Mouse (Mus musculus) brain, adult 2 months (tissue): ENCODE data around the gene Ppp1r12b.

Experiments
- DNase-seq: peaks from one replicate; pipeline ENCODE4 v3.0.0; 2011; ENCODE audit warnings: low read depth, low spot score

Ppp1r12b gene

DNA sequence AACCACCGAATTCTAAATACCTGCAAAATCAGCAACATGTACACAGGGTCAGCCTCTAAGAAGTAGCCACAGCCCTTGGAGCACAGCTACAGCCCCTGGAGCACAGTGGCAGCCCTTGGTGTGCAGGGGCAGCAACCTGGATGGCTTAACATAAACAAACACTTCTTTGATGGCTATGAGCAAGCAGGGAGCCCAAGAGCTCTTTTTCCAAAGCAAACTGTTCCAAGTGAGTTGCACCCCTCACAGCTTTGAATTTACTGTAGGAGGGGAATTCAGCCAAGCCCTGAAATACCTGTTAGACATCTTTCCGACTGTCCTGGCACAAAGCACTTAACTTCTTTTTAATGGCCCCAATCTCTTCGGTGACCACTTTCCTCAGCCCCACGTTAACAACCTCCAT lies 14.9 kb downstream of the Ppp1r12b start:
- DNase-seq = no peak

GRCm38 (mm10) chr1:134938233-134938632 lies 17.5 kb downstream of the Ppp1r12b start:
- DNase-seq = no peak

- no peak for DNase-seq
These were observed 19.4 kb downstream of the Ppp1r12b start for GRCm38 (mm10) chr1:134936335-134936734.

DNA sequence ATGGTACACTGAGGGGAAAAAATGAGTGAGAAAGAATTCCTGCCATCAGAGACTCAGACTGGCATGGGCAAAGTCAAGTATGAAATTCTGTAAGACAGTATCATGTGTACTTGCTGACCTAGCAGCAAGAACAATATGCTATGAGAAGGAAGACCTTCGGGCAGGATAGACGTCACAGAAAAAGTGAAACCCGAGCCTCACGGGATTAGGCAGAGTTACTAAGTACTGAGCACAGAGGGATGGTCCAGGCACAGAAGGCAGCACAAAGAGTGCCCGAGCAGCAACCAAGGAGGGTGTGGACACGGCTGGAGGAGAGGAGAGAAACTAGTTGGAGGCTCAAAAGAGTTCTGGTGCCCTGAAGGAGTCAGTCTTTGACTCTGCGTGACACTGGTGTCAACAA lies 23.3 kb downstream of the Ppp1r12b start:
- no peak for DNase-seq

DNA sequence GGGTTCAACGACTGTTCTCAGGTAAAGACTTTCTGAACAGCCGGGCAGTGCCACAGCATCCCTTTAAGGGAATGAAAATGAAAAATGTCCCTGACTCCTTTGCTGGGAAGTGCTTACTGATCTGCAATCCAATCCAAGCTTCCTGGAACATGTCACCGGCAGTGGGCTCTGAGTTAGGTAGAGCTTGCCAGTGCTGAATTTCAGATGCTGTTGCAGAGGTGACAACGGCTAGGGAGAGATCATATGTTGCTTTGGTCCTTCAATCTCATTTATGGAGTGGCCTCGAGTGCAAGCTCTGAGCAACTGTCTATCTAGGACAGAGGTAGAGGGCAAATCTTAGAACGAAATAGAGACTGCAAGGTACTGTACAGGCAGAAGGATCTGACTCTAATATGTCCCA lies 36.7 kb downstream of the Ppp1r12b start:
- no peak for DNase-seq

DNA sequence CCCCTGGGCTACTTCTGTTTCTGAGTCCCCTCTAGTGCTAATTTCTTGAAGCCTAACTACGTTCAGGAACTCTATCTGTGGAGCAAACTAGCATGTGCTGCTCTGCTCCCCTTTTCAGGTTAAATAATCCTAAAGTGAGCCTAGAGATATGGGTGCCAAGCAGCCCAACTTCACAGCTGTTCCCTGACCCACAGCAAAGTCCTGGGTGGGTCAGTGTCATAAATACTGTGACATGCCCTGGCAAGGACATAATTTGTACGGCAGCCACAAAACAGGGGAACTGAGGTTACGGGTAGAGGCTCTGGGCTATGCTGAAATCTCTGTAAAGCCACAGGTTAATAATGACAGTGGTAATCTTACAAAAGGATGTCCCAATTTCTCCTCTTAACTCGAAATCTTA lies 40.3 kb downstream of the Ppp1r12b start:
- no peak for DNase-seq

DNA sequence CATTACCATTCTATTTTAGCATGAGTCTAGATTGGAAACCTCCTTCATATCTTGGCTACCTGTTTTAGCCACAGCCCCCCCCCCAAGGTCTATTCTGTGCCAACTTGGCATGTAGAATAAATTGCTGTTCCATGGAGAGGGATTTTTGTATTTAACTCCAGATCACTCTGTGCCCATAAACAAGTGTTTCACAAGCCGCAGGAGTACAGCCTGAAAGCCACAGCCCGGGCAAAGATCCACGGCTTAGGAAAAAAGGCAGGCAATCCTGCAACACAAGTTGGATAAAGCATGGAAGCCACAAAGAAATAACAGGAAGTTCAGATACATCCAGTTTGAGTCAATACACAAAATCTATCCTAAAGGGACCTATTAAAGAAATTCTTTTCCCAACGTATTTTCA lies 42.2 kb downstream of the Ppp1r12b start:
- peak; percentile 46 for DNase-seq

DNA sequence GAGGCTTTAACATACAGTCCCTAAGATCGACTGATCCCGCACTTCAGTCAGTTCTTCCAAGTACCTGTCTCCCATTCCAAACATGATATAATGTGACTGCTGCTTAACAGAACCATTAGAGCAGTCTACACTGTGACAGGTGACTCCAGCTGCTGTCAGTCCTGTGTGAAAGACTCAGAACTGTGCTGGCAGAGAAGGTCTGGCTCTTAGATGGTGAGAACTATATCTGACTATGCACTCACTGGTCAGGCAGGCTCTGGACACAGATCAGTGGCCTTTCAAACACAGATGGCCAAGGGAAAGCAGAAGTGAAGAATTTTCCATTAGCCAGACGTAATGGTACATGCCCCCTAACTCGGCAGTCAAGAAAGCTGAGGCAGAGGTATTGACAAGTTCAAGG lies 43.9 kb downstream of the Ppp1r12b start:
- DNase-seq = no peak

DNA sequence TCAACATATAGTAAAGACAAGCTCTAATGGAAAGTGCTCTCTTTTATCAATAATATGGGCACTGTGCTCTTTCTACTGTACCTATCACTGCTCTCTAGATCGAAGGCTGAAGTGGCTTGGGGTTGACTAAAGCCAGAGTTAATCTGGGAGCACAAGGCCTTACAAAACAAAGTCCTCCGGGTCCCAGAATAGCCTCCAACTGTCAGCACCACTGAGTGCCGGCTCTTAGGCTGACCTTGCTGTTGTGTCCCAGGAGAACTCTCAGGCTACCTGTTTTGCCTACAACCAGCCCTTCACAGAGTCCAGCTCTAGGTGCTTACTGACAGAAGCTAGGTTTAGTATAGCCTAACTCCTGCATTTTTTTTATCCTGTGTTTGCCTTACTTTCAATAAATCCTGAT lies 45.7 kb downstream of the Ppp1r12b start:
- no peak for DNase-seq

DNA sequence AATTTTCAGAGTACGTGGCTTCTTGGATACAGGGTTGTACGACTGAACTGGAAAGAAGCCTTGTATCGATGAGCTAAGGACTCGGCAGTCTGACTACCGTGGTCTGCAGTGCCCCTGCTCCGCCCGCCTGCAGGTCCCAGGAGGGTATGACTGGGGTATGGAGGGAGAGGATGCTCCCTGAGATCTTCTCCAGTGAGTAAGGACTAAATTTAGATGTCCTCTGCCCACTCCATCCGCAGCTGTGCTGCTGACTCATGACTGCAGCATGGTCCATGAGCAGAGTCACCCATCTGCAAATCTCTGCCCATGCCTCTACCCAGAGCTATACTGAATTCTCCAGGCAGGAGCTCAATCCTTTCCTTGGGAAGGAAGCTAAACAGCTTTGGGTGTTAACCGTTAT lies 46.3 kb downstream of the Ppp1r12b start:
- peak; percentile 96 for DNase-seq

- peak; percentile 40 for DNase-seq
These were observed 53.6 kb downstream of the Ppp1r12b start for GRCm38 (mm10) chr1:134902051-134902619.

- DNase-seq = no peak
These were observed 59.7 kb downstream of the Ppp1r12b start for GRCm38 (mm10) chr1:134896008-134896407.

- no peak for DNase-seq
These were observed 60.9 kb downstream of the Ppp1r12b start for GRCm38 (mm10) chr1:134894803-134895202.

DNA sequence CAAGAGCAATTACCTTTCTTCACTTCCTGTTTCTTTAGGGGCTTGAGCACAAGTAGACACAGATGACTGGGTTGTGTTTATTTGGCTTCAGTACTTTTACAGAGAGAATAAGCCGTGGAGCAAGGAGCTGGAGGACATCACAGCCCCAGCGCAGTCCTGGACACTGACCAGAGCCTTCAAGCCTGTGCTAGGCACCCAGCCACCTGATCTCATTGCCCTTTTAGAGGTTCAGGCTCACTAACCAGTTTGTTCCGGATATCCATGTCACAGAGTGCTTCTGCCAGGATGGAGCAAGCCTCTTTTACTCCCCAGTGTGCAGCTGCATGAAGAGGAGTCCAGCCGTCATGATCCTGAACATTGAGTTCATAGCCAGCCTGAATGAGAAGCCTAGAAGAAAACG lies 63.8 kb downstream of the Ppp1r12b start:
- no peak for DNase-seq

- peak; percentile 83 for DNase-seq
These were observed 66.1 kb downstream of the Ppp1r12b start for GRCm38 (mm10) chr1:134889629-134890028.

GRCm38 (mm10) chr1:134875800-134876199 lies 79.9 kb downstream of the Ppp1r12b start:
- no peak for DNase-seq

DNA sequence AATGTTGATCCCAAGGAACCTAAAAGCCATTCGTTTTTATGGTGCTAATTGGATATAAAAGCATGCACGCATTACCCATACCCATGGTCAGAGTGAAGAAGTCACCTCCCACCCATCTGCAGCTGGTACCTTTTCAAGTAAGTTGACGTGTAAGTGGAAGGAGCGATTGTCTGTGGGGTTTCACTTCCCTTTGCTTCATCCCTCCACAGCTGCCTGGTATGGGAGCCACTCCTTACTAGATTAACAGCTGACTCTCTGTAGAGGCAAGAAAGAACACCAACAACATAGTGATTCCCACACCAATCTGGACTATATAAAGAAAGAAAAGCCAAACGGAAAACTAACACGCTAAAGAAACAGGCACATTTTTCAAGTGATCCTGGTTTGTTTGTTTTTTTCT lies 83.1 kb downstream of the Ppp1r12b start:
- DNase-seq = no peak

- DNase-seq = peak; percentile 78
These were observed 89.3 kb downstream of the Ppp1r12b start for GRCm38 (mm10) chr1:134866426-134866825.

GRCm38 (mm10) chr1:134865552-134865951 lies 90.2 kb downstream of the Ppp1r12b start:
- DNase-seq = peak; percentile 70

- peak; percentile 53 for DNase-seq
These were observed 95.2 kb downstream of the Ppp1r12b start for GRCm38 (mm10) chr1:134860538-134860937.

DNA sequence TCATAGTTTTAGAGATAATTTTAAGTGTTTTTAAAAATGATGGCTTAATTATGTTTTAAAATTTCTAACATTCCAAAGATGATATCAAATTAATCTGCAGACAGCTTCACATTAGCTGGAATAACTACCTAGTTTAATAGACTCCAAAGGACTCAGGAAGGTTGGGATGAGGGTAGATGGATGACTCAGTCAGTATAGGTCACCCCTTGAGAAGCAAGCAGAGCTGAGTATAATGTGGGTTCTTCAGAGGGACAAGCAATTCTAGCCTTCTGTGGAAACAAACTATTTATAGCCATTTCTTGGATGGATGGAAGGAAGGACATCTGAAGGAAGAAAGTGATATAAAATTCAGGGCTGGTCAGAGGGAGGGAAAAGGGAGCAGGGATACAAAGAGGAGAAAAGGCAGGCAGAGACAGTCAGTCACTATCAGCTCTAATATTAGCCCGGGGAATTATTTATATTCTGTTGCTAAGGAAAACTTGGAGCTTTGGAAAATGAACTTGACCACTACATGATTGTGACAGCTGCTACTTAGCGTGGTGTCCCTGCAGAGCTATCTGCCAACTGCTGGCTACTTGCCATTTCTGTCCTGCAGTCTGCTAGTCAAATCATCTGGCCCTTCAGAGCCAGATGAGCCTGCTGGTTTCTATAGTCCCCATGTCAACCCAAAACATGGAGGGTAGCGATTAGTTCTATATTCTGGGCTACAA lies 97.2 kb downstream of the Ppp1r12b start:
- peak; percentile 84 for DNase-seq

DNA sequence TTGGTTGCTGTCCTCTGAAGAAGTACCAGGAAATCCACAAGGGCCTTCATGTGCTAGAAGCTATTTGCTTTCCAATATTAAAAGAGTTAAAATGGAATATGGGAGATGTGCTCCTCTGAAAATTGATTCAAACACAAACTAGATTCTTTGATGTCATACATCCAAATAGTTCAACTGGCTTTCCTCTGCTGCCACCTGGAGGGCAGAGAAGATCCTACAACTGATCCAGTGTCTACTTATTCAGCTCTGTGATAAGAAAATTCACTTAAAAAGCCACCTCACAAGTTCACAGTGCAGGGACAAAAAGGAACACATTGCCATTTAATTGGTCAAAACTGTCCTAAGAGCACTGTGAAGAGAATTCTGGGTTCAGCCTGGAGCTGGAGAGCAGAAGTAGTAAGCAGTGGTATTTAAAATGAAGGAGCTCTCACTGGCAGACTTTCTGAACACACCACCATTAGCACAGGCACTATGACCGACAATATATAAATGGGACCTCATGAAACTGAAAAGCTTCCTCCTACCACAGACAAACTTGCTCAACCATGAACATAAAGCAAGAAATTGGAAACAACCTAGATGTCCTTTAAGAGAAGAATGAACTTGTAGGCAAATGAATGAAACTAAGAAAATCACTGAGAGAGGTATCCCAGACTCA lies 101.3 kb downstream of the Ppp1r12b start:
- peak; percentile 86 for DNase-seq

DNA sequence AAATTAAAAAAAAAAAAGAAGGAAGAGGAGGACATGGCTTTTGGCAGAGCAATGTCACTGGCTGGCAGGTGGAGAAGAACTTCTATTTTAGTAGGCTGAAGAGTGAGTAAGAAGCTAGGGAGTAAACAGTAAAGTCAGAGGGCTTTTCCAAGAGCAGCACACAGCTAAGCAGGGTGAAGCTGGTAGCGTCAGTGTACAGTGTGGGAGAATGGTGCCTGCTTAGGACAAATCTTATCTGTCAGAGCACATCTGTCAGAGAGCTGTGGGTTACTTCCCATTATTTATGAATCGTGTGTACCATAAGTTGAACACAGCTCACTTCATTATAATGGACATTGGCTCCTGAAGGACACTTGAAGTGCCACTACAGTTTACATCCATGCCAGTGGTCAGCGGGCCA lies 102.9 kb downstream of the Ppp1r12b start:
- no peak for DNase-seq
